Mouse (Mus musculus) forebrain, embryonic 12.5 days (tissue): ENCODE measurements around the gene Gm3854. TPM values are rescaled to one million over a fixed set of nuclear protein-coding genes. Genes with fewer than 3 reads are reported as not detected.
"Not testable (repeated sequence)": the region's sequence is repeated elsewhere in the genome, so short reads cannot be mapped to it uniquely, and the experiment has no call there.

Experiments
- ATAC-seq: fragments of 200-750 bp; cut with Nextera tagmentation; 2 replicates; pipeline ENCODE4 v1.8.0; 2017; ENCODE audit warnings: moderate TSS enrichment; ENCODE audit not compliant: low FRiP score
- H3K27ac ChIP-seq: fragments of 300-500 bp; sonication (generic); 2 replicates; pipeline ENCODE4 v1.5.1; 2016; ENCODE audit warnings: mild to moderate bottlenecking
- H3K27me3 ChIP-seq: fragments of 300-500 bp; sonication (generic); 2 replicates; pipeline ENCODE4 v1.6.1; 2016; ENCODE audit warnings: mild to moderate bottlenecking
- H3K36me3 ChIP-seq: fragments of 300-500 bp; sonication (generic); replicated peaks from 2 replicates; pipeline ENCODE4 v1.6.1; 2016; ENCODE audit warnings: mild to moderate bottlenecking
- H3K4me1 ChIP-seq: fragments of 300-500 bp; sonication (generic); 2 replicates; pipeline ENCODE4 v1.6.1; 2016
- H3K4me2 ChIP-seq: fragments of 300-500 bp; sonication (generic); 2 replicates; pipeline ENCODE4 v1.6.1; 2016; ENCODE audit warnings: mild to moderate bottlenecking, moderate library complexity
- H3K4me3 ChIP-seq: fragments of 300-500 bp; sonication (generic); replicated peaks from 2 replicates; pipeline ENCODE4 v1.5.1; 2016; ENCODE audit warnings: mild to moderate bottlenecking
- H3K9ac ChIP-seq: fragments of 300-500 bp; sonication (generic); 2 replicates; pipeline ENCODE4 v1.6.1; 2016; ENCODE audit warnings: mild to moderate bottlenecking
- H3K9me3 ChIP-seq: fragments of 300-500 bp; sonication (generic); 2 replicates; pipeline ENCODE4 v1.6.1; 2016
- WGBS: fragments of 180-500 bp; shearing (Covaris S2); methylation state at CpG from one replicate; pipeline ENCODE4 v1.1.7; 2016; 5-methylcytosine and 5-hydroxymethylcytosine counted together
- polyA plus RNA-seq: library from polyadenylated mRNA; unstranded; fragments of >200 nt; fragmentation: Nextera tagmentation; extraction: Ambion mirVana; gene quantifications from 2 replicates; pipeline ENCODE4 v1.2.1, GENCODE M21; 2016

Gm3854 gene
- polyA plus RNA-seq: 3.8 and 4.1 TPM in 2 replicates

DNA sequence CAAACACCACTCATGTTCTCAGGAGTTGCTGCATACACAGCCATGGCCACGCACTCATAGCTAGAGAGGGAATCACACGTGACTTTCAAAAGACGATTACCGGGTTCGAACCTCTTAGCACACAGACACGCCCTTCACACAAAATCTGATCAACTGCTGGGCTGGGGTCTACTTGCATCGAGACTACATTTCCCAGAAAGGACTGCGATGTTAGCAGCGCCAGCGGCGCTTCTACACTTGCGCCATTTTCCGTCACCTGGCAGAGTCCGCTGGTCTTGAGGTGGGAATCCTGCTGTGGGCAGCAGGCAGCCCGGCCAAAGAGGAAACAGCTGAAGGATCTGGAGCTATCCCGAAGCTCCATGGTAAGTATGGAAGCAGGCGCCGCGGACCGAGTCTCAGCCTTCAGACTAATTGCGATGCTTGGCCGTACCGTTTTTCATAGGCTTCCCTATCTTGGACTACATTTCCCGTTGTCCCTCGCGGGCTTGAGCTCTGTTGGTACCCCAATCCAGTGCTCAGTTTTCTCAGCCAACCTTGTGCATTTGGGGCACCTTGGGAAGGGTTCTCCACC lies at the start of gene Gm3854:
TSS of gene Gm3854 (plus strand) at position 259 of the 571 bp plus-strand sequence.
- Histone ChIP-seq H3K4me3 (peak within 1 kb of the TSS; percentile 62), H3K36me3 (no peaks in the 10 kb centered on the region), H3K4me1 (peaks cover 4% of the 10 kb centered on the region; the same call in 1 of the 2 replicates), H3K4me2 (peak within 1 kb of the TSS; percentile 46), H3K9ac (peak within 1 kb of the TSS; percentile 53; the same call in 1 of the 2 replicates), H3K27me3 (0 out of 2 replicates have a peak, but pooled peaks cover 4% of the 10 kb centered on the region), H3K27ac (peak within 1 kb of the TSS; percentile 76), H3K9me3 (0 out of 2 replicates have a peak, but pooled peaks cover 3% of the 10 kb centered on the region)
- WGBS: under 1% methylated on average over 26 of the region's 26 CpGs
- ATAC-seq: peak; percentile 91

DNA sequence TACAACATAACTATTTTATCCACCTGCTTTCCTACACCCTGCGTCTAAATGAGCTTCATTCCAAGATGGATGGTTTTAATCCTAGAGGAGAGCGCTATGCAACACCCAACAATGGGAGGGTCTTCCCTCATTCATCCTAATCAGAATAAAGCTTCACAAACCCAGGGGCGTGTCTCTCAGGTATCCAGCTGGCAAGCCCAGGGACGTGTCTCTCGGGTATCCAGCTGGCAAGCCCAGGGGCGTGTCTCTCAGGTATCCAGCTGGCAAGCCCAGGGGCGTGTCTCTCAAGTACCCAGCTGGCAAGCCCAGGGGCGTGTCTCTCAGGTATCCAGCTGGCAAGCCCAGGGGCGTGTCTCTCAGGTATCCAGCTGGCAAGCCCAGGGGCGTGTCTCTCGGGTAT lies 42.8 kb upstream of the Gm3854 start:
- H3K4me3 ChIP-seq, H3K9me3 ChIP-seq, H3K27ac ChIP-seq, H3K4me2 ChIP-seq, H3K4me1 ChIP-seq, ATAC-seq, H3K9ac ChIP-seq, H3K27me3 ChIP-seq: not testable (repeated sequence)
- WGBS: 79% methylated on average over 11 of the region's 11 CpGs
- peaks cover 51% of the 10 kb centered on the region for H3K36me3 ChIP-seq

DNA sequence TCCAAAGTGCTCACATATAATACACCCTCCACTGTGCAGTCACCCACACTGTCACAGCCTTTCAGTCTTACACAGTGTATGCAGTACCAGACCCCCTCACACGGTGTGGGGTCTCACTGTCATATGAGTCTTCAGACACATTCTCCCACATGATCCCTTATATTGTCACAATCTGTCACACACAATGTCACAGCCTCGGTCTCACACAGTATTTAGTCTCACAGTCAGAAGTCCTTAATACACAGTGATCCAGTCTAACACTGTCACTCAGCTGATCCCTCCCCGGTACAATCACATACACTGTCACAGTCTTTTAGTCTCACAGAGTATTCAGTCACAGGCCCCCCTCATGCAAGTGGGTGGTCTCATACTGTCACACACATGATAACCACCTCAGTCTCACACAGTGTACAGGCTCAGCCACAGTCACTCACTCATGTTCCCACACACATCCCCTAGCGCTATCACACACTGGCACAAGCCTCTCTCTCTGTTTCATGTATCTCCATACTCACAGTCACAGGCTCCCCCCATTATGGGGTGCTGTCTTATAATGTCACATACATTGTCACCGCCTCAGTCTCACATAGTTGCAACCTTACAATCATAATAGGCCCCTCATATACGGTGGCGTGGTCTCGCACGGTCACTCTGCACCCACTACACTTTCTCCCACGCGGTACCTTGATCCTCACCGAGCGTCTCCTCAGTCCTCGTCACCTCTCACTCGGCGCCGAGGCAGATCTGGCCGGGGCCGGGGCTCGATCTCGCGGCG lies 12.9 kb upstream of the Gm3854 start:
- peaks cover 3% of the 10 kb centered on the region; the same call in 1 of the 2 replicates for H3K36me3 ChIP-seq
- WGBS: 17% methylated on average over 23 of the region's 23 CpGs
- ATAC-seq: peak; percentile 82

DNA sequence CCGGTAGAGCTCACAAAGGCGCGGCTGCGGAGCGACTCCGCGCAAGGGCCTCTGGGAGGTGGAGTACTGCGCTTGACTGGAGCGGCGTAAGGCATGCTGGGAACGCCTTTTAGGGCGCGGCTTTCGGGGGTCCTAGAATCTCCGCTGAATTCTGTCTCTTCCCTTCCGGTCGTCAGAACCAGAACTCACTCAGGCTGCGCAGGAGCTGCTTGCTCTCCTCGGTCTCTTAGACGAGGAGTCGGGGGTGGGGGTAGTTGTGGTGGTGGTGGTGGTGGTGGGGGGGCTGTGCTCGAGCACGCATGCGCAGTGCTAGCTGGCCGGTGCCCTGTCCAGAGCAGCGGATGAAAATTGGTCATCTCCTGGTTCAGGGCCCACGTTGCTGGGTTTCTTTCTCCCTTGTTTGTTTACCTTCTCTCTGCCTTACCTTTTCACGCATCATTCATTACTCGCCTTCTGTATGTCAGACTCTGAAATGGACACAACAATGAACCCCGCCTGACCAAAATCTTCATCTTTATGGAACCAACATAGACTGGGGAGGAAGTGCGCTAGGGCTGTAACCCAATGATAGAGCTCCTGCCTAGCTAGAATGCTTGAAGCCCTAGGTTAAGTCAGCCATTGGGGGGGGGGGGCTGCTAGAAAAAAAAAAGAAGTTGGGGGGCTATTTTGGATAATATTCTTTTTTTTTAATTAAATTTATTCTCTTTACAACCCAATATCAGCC lies 12.2 kb upstream of the Gm3854 start, which contains the start of gene Zfp583:
TSS of gene Zfp583 (minus strand) at position 53 of the 724 bp plus-strand sequence.
- peaks cover 3% of the 10 kb centered on the region; the same call in 1 of the 2 replicates for H3K36me3 ChIP-seq
- H3K4me2 ChIP-seq: peak within 1 kb of the TSS; percentile 64
- ATAC-seq: peak; percentile 96
- peak within 1 kb of the TSS; percentile 67 for H3K9ac ChIP-seq
- H3K4me3 ChIP-seq: peak within 1 kb of the TSS; percentile 52
- no peaks in the 10 kb centered on the region for H3K27me3 ChIP-seq
- no peaks in the 10 kb centered on the region for H3K9me3 ChIP-seq
- peak within 1 kb of the TSS; percentile 88 for H3K27ac ChIP-seq
- WGBS: 5% methylated on average over 31 of the region's 31 CpGs
- H3K4me1 ChIP-seq: peaks cover 11% of the 10 kb centered on the region

More for the DNA sequence above, 12.9 kb upstream of the Gm3854 start:
- H3K9me3 ChIP-seq: no peaks in the 10 kb centered on the region
- H3K27ac ChIP-seq: peak overlapping the region; percentile 88
- peak overlapping the region; percentile 67 for H3K9ac ChIP-seq
- H3K27me3 ChIP-seq: no peaks in the 10 kb centered on the region
- H3K4me1 ChIP-seq: peaks cover 11% of the 10 kb centered on the region
- peak overlapping the region; percentile 64 for H3K4me2 ChIP-seq
- H3K4me3 ChIP-seq: peak overlapping the region; percentile 52

DNA sequence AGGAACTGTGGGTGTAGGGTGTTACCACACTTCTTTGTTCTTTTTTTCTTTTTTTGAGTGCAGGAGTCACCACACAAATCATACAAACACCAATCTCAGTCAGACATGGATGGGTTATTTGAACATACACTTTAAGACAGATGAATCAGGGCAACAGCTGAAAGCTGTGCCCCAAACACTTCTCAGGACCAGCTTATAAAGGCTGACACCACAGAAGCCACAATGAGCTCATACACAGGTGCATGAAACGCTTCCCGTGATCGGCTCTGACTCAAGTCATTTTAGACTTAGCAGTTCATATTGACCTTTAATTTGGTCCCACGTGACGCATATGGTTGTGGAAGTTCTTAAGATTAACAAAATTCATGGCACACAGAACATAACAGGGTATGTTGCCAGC lies 3.7 kb upstream of the Gm3854 start:
- Histone ChIP-seq H3K4me1 (peaks cover 4% of the 10 kb centered on the region; the same call in 1 of the 2 replicates), H3K36me3 (no peaks in the 10 kb centered on the region), H3K4me2 (no peak overlapping the region), H3K27me3 (0 out of 2 replicates have a peak, but pooled peaks cover 4% of the 10 kb centered on the region), H3K9me3 (no peaks in the 10 kb centered on the region), H3K9ac (no peak overlapping the region), H3K27ac (no peak overlapping the region), H3K4me3 (no peak overlapping the region)
- WGBS: 85% methylated on average over 5 of the region's 5 CpGs
- no peak for ATAC-seq

DNA sequence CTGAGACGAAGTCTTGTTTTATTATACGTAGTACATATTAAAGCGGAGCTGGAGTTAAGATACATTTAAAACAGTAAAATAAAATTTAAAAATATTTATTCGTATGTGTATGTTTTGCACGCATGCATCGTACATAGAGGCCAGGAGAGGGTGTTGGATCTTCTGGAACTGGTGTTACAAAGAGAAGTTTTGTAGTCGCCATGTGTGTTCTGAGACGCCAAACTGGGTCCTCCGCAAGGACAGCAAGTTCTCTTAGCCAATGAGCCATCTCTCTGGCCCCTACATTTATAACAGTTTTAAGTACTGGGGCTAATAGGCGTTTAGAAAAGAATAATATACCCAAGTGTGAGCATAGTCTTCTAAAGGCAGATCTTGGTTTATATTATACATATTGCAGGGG lies 565 bp downstream of the Gm3854 start:
- Histone ChIP-seq H3K27ac (no peak overlapping the region), H3K4me2 (peak overlapping the region; percentile 46), H3K36me3 (no peaks in the 10 kb centered on the region), H3K9me3 (0 out of 2 replicates have a peak, but pooled peaks cover 3% of the 10 kb centered on the region), H3K4me3 (peak overlapping the region; percentile 62), H3K4me1 (peaks cover 4% of the 10 kb centered on the region; the same call in 1 of the 2 replicates), H3K27me3 (0 out of 2 replicates have a peak, but pooled peaks cover 4% of the 10 kb centered on the region), H3K9ac (peak overlapping the region; percentile 53; the same call in 1 of the 2 replicates)
- ATAC-seq: peak; percentile 27; the same call in 1 of the 2 replicates
- WGBS: 33% methylated on average over 10 of the region's 10 CpGs

DNA sequence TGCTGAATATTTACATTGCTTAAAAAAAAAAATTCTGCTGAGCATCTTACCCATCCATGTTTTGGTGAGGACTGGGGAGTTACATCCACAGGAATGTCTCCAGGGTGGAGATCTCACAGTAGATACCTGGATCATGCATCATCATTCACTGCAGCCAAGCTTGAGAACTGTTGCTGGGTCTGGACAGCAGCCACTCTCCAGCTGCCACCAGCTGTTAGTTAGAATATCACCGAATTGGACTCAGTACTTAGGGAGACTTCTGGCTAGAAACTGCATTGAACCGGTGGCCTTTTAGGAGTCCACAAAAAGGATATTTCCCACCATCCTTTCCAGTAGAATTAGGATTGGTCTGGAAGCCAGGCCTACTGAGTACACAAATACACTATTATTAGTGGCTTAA lies 14.6 kb downstream of the Gm3854 start:
- Histone ChIP-seq H3K4me1 (no peaks in the 10 kb centered on the region), H3K27ac (no peak overlapping the region), H3K9ac (no peak overlapping the region), H3K9me3 (no peaks in the 10 kb centered on the region), H3K36me3 (peaks cover 7% of the 10 kb centered on the region; the same call in 1 of the 2 replicates), H3K4me3 (no peak overlapping the region), H3K27me3 (no peaks in the 10 kb centered on the region), H3K4me2 (no peak overlapping the region)
- no peak for ATAC-seq
- WGBS: 85% methylated on average over 2 of the region's 2 CpGs

DNA sequence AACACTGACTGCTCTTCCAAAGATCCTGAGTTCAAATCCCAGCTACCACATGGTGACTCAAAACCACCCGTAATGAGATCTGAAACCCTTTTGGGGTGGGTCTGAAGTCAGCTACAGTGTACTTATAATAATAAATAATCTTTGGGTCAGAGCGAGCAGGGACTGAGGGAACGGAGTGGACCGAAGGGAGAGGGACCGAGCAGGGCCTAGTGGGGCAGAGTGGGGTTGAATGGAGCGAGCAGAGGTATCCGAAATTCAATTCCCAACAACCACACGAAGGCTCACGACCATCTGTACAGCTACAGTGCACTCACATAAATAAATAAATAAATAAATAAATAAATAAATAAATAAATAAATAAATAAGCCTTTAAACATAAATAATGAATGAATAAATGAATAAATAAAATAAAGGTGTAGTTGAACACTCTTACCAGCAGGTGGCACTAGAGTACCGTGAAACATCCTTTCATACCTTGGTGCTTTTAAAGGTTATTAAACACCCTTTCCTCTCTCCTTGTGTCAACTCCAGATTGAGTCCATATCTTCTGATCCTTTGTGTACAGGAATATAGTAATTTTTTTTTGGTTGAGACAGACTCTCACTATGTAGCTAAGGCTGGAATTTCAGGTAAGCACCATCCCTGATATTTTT lies 15.5 kb downstream of the Gm3854 start:
- H3K27me3 ChIP-seq: no peaks in the 10 kb centered on the region
- H3K4me3 ChIP-seq: no peak overlapping the region
- H3K4me2 ChIP-seq: no peak overlapping the region
- 54% methylated on average over 10 of the region's 10 CpGs for WGBS
- H3K27ac ChIP-seq: no peak overlapping the region
- H3K36me3 ChIP-seq: peaks cover 1% of the 10 kb centered on the region; the same call in 1 of the 2 replicates
- peaks cover 6% of the 10 kb centered on the region for H3K4me1 ChIP-seq
- no peak overlapping the region for H3K9ac ChIP-seq
- ATAC-seq: no peak
- H3K9me3 ChIP-seq: no peaks in the 10 kb centered on the region

DNA sequence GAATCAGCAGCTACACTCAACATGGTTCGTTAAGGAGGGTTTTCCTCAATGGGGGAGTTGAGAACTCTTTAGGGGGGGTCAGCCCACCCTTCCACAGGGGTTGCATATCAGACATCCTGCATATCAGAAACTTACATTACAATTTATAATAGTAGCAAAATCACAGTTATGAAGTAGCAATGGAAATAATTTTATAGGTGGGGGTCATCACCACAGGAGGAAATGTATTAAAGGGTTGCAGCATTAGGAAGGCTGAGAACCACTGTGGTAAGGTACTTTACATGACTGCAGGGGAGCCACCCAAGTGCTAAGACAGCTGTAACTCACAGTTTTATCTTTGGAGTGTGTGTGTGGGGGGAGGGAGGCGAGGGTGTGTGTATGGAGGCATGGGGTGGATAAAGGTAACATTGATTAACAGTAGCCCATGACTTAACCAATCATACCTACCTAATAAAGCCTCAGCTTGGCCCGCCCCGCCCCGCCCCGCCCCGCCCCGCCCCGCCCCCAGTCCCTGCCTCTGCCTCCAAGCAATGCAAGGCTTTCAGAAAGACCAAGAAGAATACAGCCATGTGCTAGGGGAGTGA lies 17.0 kb downstream of the Gm3854 start:
- WGBS: 19% methylated on average over 7 of the region's 9 CpGs
- H3K27me3 ChIP-seq: no peaks in the 10 kb centered on the region

DNA sequence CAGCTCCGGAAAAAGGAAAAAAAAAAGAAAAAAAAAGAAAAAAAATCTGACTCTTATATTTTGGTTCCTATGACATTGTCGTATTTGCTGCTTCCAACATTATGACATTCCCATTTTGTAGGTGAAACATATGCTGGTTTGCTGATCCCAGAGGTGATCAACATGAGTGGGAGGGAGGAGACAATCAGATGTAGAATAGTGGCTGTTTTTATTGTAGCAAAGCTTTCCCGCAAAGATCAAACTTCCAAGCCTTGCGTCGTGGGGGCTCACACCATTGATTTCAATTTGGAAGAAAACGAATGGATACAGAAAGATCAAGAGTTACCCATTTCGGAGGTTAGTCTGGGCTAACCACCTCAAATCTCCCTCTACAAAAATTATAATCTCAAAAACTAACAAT lies 18.2 kb downstream of the Gm3854 start:
- H3K9me3 ChIP-seq: no peaks in the 10 kb centered on the region
- H3K4me2 ChIP-seq: peak overlapping the region; percentile 65
- H3K4me3 ChIP-seq: peak overlapping the region; percentile 51
- 22% methylated on average over 7 of the region's 7 CpGs for WGBS
- no peak for ATAC-seq
- H3K4me1 ChIP-seq: peaks cover 7% of the 10 kb centered on the region
- H3K27me3 ChIP-seq: no peaks in the 10 kb centered on the region
- peak overlapping the region; percentile 93 for H3K27ac ChIP-seq
- H3K9ac ChIP-seq: peak overlapping the region; percentile 51
- no peaks in the 10 kb centered on the region for H3K36me3 ChIP-seq

More for the DNA sequence above, 17.0 kb downstream of the Gm3854 start:
- H3K4me3 ChIP-seq: no peak overlapping the region
- H3K36me3 ChIP-seq: no peaks in the 10 kb centered on the region
- H3K9me3 ChIP-seq: no peaks in the 10 kb centered on the region
- H3K9ac ChIP-seq: no peak overlapping the region
- H3K27ac ChIP-seq: no peak overlapping the region
- H3K4me2 ChIP-seq: no peak overlapping the region
- peaks cover 7% of the 10 kb centered on the region for H3K4me1 ChIP-seq
- no peak for ATAC-seq

DNA sequence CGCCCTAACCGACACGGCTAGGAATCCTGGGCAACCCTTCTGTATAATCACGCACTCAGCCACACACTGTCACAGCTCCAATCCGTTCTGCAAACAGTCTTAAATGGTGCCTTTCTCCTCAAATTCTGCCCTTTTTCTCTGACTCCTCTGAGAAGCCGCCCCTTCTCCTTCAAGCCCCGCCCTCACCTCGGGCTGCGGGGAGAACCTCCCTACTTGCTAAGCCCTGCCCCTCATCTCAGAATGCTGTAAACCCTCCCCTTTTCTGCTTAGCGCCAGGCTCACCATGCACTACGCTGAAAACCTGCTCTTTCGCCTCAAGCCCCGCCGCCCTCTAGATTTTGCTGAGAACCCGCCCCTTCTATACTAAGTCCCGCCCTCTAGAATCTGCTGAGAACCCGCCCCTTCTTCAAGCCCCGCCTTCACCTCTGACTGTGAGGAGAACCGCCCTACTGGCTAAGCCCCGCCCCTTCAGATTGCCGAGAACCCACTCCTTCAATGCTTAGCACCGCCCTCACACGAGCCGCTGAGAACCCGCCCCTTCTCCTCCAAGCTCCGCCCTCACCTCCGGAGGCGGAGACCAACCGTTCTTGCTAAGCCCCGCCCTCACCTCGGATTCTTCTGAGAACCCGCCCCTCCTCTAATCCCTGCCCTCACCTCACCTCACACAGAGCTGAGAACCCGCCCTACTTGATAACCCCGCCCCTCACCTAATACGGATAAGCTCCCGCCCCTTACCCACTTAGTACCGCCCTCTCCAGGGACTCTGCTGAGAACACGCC lies 18.9 kb downstream of the Gm3854 start:
- under 1% methylated on average over 38 of the region's 38 CpGs for WGBS
- H3K27me3 ChIP-seq: no peaks in the 10 kb centered on the region
- H3K36me3 ChIP-seq: no peaks in the 10 kb centered on the region
- H3K4me3 ChIP-seq: peak overlapping the region; percentile 51
- no peaks in the 10 kb centered on the region for H3K9me3 ChIP-seq
- peak overlapping the region; percentile 51 for H3K9ac ChIP-seq
- peak overlapping the region; percentile 65 for H3K4me2 ChIP-seq
- peak; percentile 92 for ATAC-seq
- H3K4me1 ChIP-seq: peaks cover 7% of the 10 kb centered on the region
- peak overlapping the region; percentile 93 for H3K27ac ChIP-seq
